Mouse (Mus musculus): ENCODE results near the gene Ccr1l1.

The Ccr1l1 gene

GRCm38 (mm10) chr9:123957911-123958413, 20.2 kb downstream of the Ccr1l1 start:
- DNase-seq: no peak

- no peak for DNase-seq
These were observed 21.3 kb downstream of the Ccr1l1 start for GRCm38 (mm10) chr9:123956892-123957291.

GRCm38 (mm10) chr9:123953551-123953950, 24.7 kb downstream of the Ccr1l1 start:
- no peak for DNase-seq

- DNase-seq: no peak
These were observed 27.0 kb downstream of the Ccr1l1 start for GRCm38 (mm10) chr9:123951176-123951575.

GRCm38 (mm10) chr9:123949432-123949831, 28.8 kb downstream of the Ccr1l1 start:
- DNase-seq: no peak

GRCm38 (mm10) chr9:123947815-123948214, 30.4 kb downstream of the Ccr1l1 start:
- DNase-seq: no peak

GRCm38 (mm10) chr9:123942025-123942424, 36.2 kb downstream of the Ccr1l1 start:
- DNase-seq: no peak

- DNase-seq: no peak
These were observed 36.9 kb downstream of the Ccr1l1 start for GRCm38 (mm10) chr9:123941316-123941715.

GRCm38 (mm10) chr9:123940628-123941027, 37.6 kb downstream of the Ccr1l1 start:
- DNase-seq: no peak

- DNase-seq: no peak
These were observed 38.0 kb downstream of the Ccr1l1 start for GRCm38 (mm10) chr9:123940168-123940567.

GRCm38 (mm10) chr9:123937989-123938388, 40.2 kb downstream of the Ccr1l1 start:
- no peak for DNase-seq

GRCm38 (mm10) chr9:123936604-123937280, 41.5 kb downstream of the Ccr1l1 start:
- DNase-seq: no peak

- no peak for DNase-seq
These were observed 42.4 kb downstream of the Ccr1l1 start for GRCm38 (mm10) chr9:123935776-123936175.

GRCm38 (mm10) chr9:123935346-123935745, 42.9 kb downstream of the Ccr1l1 start:
- DNase-seq: no peak

GRCm38 (mm10) chr9:123933716-123934445, 44.3 kb downstream of the Ccr1l1 start:
- no peak for DNase-seq

GRCm38 (mm10) chr9:123932911-123933675, 45.1 kb downstream of the Ccr1l1 start:
- DNase-seq: no peak

GRCm38 (mm10) chr9:123931761-123932700, 46.2 kb downstream of the Ccr1l1 start:
- no peak for DNase-seq

GRCm38 (mm10) chr9:123930926-123931325, 47.3 kb downstream of the Ccr1l1 start:
- DNase-seq: no peak

- DNase-seq: no peak
These were observed 47.7 kb downstream of the Ccr1l1 start for GRCm38 (mm10) chr9:123930476-123930875.

GRCm38 (mm10) chr9:123929936-123930335, 48.3 kb downstream of the Ccr1l1 start:
- DNase-seq: no peak

- no peak for DNase-seq
These were observed 49.4 kb downstream of the Ccr1l1 start for GRCm38 (mm10) chr9:123928759-123929246.

- DNase-seq: no peak
These were observed 50.0 kb downstream of the Ccr1l1 start for GRCm38 (mm10) chr9:123928118-123928758.

Measured in right cerebral cortex, postnatal 25 days (tissue).